Mouse (Mus musculus) embryonic facial prominence, embryonic 12.5 days (tissue): ENCODE results near the gene Fam133b. TPM values are rescaled to one million over a fixed set of nuclear protein-coding genes. Genes with fewer than 3 reads are reported as not detected.

Experiments used
- ATAC-seq: fragments of 200-750 bp; cut with Nextera tagmentation; 2 replicates; pipeline ENCODE4 v1.8.0; 2017; ENCODE audit not compliant: insufficient number of reproducible peaks, insufficient read depth, low FRiP score, low TSS enrichment
- H3K27ac ChIP-seq: fragments of 300-500 bp; sonication (generic); 2 replicates; pipeline ENCODE4 v1.5.1; 2016; ENCODE audit warnings: mild to moderate bottlenecking
- H3K27me3 ChIP-seq: fragments of 300-500 bp; sonication (generic); 2 replicates; pipeline ENCODE4 v1.6.1; 2016; ENCODE audit warnings: mild to moderate bottlenecking, moderate library complexity
- H3K36me3 ChIP-seq: fragments of 300-500 bp; sonication (generic); 2 replicates; pipeline ENCODE4 v1.6.1; 2016; ENCODE audit warnings: mild to moderate bottlenecking
- H3K4me1 ChIP-seq: fragments of 300-500 bp; sonication (generic); 2 replicates; pipeline ENCODE4 v1.6.1; 2016
- H3K4me2 ChIP-seq: fragments of 300-500 bp; sonication (generic); replicated peaks from 2 replicates; pipeline ENCODE4 v1.6.1; 2016; ENCODE audit warnings: mild to moderate bottlenecking, moderate library complexity
- H3K4me3 ChIP-seq: fragments of 300-500 bp; sonication (generic); 2 replicates; pipeline ENCODE4 v1.5.1; 2016; ENCODE audit warnings: mild to moderate bottlenecking
- H3K9ac ChIP-seq: fragments of 300-500 bp; sonication (generic); 2 replicates; pipeline ENCODE4 v1.6.1; 2016; ENCODE audit warnings: mild to moderate bottlenecking, moderate library complexity
- H3K9me3 ChIP-seq: fragments of 300-500 bp; sonication (generic); 2 replicates; pipeline ENCODE4 v1.6.1; 2016; ENCODE audit warnings: mild to moderate bottlenecking, moderate library complexity
- WGBS: fragments of 180-500 bp; shearing (Covaris S2); methylation state at CpG from one replicate; pipeline ENCODE4 v1.1.7; 2016; 5-methylcytosine and 5-hydroxymethylcytosine counted together
- polyA plus RNA-seq: library from polyadenylated mRNA; unstranded; fragments of >200 nt; fragmentation: Nextera tagmentation; extraction: Ambion mirVana; gene quantifications from 2 replicates; pipeline ENCODE4 v1.2.1, GENCODE M21; 2016

Gene Fam133b
- polyA plus RNA-seq, 1 experiment from 2014 or later, result 39.4 TPM

DNA sequence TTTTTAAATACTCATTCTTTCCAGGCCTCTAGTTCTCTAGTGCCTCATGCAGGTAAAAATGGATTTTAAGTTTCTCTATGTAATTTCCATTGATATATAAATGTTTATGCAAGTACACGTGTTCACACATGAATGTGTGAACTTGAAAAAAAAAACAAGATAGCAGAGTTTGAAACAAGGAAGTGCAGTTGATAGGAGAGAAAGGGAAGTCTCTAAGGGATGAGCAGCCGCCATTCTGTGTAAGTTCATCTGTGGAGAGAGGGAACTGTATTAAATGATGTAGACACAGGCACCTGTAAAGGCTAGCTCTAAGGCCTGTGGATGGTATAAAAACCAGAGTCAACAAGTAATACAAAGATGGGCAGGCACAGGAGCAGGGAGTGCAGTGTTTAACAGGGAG, 38.1 kb upstream of the Fam133b start:
- Histone ChIP-seq H3K4me3 (no peak overlapping the region), H3K9me3 (no peaks in the 10 kb centered on the region), H3K9ac (no peak overlapping the region), H3K36me3 (no peaks in the 10 kb centered on the region), H3K27me3 (no peaks in the 10 kb centered on the region), H3K4me2 (no peak overlapping the region), H3K4me1 (0 out of 2 replicates have a peak, but pooled peaks cover 3% of the 10 kb centered on the region), H3K27ac (no peak overlapping the region)
- no peak for ATAC-seq
- 73% methylated on average over 2 of the region's 2 CpGs for WGBS

DNA sequence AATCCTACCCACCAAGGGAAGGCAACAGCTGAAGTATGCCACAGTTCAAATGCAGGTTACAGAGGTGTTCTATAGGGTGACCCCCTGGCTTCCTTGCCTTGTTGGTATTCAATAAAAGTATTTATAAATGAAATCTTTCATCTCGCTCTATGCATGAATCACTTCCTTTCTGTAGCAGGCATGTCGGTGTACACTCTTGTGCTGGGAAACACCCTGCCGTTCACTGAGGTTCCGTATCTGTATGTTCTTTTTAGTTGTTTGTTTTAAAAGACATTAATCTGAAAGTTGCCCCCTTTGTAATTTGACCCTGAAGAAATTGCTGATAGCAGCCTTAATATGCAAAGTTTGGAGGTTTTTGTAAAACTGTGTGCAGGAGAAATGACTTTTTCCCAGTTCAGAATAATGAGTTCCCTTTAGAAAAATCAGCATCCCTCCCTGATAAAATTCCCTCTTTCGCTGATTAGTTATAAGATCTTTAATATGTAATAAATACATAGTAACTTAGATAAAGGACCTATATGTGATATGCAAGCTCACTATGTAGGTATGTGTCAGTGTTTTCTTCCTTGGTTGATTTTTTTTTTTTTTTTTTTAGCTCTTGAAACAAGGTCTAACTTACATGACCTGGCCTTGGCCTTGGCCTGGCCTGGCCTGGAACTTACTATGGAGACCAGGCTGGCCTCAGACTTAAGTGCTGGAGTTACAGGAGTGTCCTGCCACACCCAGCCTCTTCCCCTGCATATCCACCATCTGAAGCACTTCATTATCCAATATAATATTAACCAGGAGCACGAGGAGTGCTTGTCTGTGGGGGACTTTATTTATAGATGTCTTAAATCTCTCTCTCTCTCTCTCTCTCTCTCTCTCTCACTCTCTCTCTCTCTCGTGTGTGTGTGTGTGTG, 34.9 kb upstream of the Fam133b start:
- no peak overlapping the region for H3K4me2 ChIP-seq
- no peaks in the 10 kb centered on the region for H3K36me3 ChIP-seq
- no peak overlapping the region for H3K27ac ChIP-seq
- no peaks in the 10 kb centered on the region for H3K9me3 ChIP-seq
- no peak overlapping the region for H3K4me3 ChIP-seq
- H3K9ac ChIP-seq, result no peak overlapping the region
- ATAC-seq, result no peak
- H3K4me1 ChIP-seq, result 0 out of 2 replicates have a peak, but pooled peaks cover 6% of the 10 kb centered on the region
- H3K27me3 ChIP-seq, result no peaks in the 10 kb centered on the region
- WGBS, result 71% methylated on average over 7 of the region's 7 CpGs

DNA sequence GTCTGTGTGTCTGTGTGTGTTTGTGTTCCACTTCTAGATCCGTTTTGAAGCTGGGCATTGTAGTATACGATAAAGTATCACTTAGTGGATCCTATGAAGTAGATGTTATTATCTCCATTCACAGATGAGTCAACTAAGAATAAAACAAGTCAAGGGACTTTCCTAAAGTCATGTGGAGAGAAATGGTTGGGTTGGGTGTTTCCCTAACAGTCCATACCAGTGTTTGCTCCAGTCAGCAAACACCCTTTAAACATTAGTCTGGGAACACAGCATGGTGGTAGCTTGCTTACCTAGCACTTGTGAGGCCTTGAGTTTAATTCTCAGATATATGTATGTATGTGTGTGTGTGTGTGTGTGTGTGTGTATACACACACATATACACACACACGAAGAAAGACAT, 34.1 kb upstream of the Fam133b start:
- ATAC-seq, result no peak
- no peak overlapping the region for H3K4me2 ChIP-seq
- no peak overlapping the region for H3K9ac ChIP-seq
- H3K4me3 ChIP-seq, result no peak overlapping the region
- H3K27me3 ChIP-seq, result no peaks in the 10 kb centered on the region
- 0 out of 2 replicates have a peak, but pooled peaks cover 6% of the 10 kb centered on the region for H3K4me1 ChIP-seq
- no peak overlapping the region for H3K27ac ChIP-seq
- H3K9me3 ChIP-seq, result no peaks in the 10 kb centered on the region
- no peaks in the 10 kb centered on the region for H3K36me3 ChIP-seq
- 87% methylated on average over 3 of the region's 3 CpGs for WGBS

GRCm38 (mm10) chr5:3511097-3511795, 32.4 kb upstream of the Fam133b start:
- Histone ChIP-seq H3K27me3 (no peaks in the 10 kb centered on the region), H3K4me3 (no peak overlapping the region), H3K4me1 (0 out of 2 replicates have a peak, but pooled peaks cover 6% of the 10 kb centered on the region), H3K9ac (no peak overlapping the region), H3K4me2 (no peak overlapping the region), H3K27ac (no peak overlapping the region), H3K36me3 (no peaks in the 10 kb centered on the region), H3K9me3 (no peaks in the 10 kb centered on the region)
- no peak for ATAC-seq
- WGBS, result 67% methylated on average over 10 of the region's 10 CpGs

DNA sequence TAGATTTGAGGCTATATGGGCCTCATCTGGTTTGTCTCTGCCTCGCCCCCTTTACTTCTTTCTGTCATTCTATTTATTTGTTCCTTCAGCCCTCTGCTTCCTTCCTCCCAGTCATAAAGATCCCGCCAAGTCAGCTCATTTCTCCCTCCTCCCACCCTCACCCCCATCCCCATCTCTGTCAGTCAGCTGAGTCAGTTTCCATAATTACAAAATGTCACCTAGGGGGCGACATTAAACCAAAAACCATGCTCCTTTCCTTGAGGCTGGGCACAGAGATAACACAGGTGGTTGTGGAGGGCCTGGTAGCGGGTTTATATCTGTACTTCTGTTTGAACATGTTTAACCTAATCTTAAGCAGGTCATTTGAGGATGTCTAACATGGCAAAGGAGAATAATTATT, 31.0 kb upstream of the Fam133b start:
- H3K4me2 ChIP-seq, result no peak overlapping the region
- no peak for ATAC-seq
- WGBS, result 50% methylated on average over 4 of the region's 4 CpGs
- H3K9me3 ChIP-seq, result no peaks in the 10 kb centered on the region
- H3K4me3 ChIP-seq, result no peak overlapping the region
- H3K27me3 ChIP-seq, result no peaks in the 10 kb centered on the region
- H3K27ac ChIP-seq, result no peak overlapping the region
- H3K4me1 ChIP-seq, result 0 out of 2 replicates have a peak, but pooled peaks cover 6% of the 10 kb centered on the region
- H3K9ac ChIP-seq, result no peak overlapping the region
- no peaks in the 10 kb centered on the region for H3K36me3 ChIP-seq

DNA sequence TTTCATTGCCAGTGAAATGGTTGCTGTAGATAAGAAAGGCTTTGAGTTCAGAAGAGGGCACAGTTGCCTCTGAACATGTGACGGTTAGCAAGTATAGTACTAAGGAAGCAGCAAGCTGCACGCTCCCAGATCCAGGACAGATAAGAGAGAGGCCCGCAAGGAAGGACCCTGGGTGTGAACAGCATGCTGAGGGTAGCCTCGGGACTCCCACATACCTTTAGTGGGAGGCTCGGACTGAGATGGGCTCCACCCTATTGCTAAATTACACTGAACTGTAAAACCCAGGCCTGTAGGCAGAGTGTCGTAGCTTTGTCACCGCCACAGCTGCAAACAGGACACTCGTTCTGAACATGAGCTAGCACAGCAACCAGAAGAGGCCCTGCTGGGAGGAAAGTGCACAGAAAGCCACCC, 28.7 kb upstream of the Fam133b start:
- WGBS, result 63% methylated on average over 8 of the region's 8 CpGs
- Histone ChIP-seq H3K27me3 (no peaks in the 10 kb centered on the region), H3K4me2 (no peak overlapping the region), H3K9ac (no peak overlapping the region), H3K4me1 (0 out of 2 replicates have a peak, but pooled peaks cover 6% of the 10 kb centered on the region), H3K9me3 (no peaks in the 10 kb centered on the region), H3K36me3 (0 out of 2 replicates have a peak, but pooled peaks cover 4% of the 10 kb centered on the region), H3K27ac (no peak overlapping the region), H3K4me3 (no peak overlapping the region)
- ATAC-seq, result no peak

GRCm38 (mm10) chr5:3515477-3515876, 28.2 kb upstream of the Fam133b start:
- Histone ChIP-seq H3K9me3 (no peaks in the 10 kb centered on the region), H3K27me3 (no peaks in the 10 kb centered on the region), H3K36me3 (0 out of 2 replicates have a peak, but pooled peaks cover 4% of the 10 kb centered on the region), H3K4me3 (no peak overlapping the region), H3K9ac (no peak overlapping the region), H3K27ac (no peak overlapping the region), H3K4me2 (no peak overlapping the region), H3K4me1 (0 out of 2 replicates have a peak, but pooled peaks cover 6% of the 10 kb centered on the region)
- ATAC-seq, result no peak
- WGBS, result 89% methylated on average over 9 of the region's 9 CpGs

DNA sequence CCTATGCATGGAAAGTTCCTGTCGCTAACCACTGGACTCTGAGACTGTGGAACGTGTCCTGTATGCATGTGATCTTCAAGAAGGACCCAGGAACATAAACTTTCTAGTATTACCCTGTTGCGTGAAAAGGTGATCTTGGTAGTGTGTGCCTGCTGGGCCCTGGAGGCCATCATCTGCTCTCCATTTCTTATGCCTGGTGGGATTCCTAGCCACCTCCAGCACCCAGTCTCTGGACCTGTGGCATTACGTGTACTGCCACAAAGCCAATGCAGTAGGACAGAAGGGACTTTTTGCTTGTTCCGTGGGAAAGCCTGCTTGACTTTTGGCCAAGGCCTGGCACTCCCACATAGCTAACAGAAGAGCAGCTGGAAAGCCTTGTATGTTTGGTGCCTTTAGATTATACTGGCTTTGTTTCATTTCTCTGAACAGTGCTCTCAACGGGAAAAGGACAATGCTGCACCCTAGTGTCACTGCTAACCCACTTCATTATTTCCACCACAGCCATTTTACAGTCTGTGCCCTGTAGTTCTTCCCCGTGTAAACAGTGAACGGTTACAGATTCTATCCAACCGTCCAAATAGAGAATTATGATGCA, 27.1 kb upstream of the Fam133b start:
- Histone ChIP-seq H3K4me3 (no peak overlapping the region), H3K9me3 (no peaks in the 10 kb centered on the region), H3K27me3 (no peaks in the 10 kb centered on the region), H3K27ac (no peak overlapping the region), H3K9ac (no peak overlapping the region), H3K4me2 (no peak overlapping the region), H3K36me3 (0 out of 2 replicates have a peak, but pooled peaks cover 4% of the 10 kb centered on the region), H3K4me1 (no peaks in the 10 kb centered on the region)
- WGBS, result 67% methylated on average over 9 of the region's 9 CpGs
- ATAC-seq, result no peak

DNA sequence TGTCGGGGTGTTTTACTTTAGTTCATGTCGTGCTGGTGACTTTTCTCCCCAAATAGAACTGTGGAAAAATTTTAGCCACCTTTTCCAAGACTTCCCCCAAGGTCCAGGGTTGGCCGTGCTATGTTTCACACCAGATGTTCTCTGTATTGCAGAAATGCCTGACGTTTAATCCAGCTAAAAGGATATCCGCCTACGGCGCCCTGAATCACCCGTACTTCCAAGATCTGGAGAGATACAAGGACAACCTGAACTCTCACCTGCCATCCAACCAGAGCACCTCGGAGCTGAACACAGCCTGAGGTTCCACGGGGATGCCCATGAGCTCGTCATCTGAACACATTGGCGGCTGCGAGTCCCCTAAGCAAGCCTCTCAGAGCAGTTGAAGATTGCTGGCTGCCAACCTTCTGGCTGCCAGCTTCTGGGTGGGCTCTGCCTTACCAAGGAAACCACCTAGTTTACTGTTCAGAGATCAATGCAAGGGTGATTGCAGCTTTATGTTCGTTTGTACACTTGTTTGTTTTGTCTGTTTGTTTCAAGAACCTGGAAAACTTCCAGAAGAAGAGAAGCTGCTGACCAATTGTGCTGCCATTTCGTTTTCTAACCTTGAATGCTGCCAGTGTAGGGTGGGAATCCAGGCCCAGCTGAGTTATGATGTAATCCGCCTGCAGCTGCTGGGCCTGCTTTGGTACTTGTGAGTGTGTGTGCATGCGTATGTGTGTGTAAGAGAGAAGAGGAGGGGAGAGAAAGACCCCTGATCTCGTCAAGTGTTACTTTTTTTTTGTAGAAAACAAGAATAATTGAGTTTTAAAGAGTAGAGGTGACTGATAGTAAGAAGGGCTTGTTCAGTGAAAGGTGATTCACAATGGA, 22.9 kb upstream of the Fam133b start:
- Histone ChIP-seq H3K36me3 (0 out of 2 replicates have a peak, but pooled peaks cover 4% of the 10 kb centered on the region), H3K27me3 (no peaks in the 10 kb centered on the region), H3K9me3 (no peaks in the 10 kb centered on the region), H3K27ac (no peak overlapping the region), H3K9ac (no peak overlapping the region), H3K4me3 (no peak overlapping the region), H3K4me1 (no peaks in the 10 kb centered on the region), H3K4me2 (no peak overlapping the region)
- no peak for ATAC-seq
- 84% methylated on average over 18 of the region's 18 CpGs for WGBS

- H3K4me2 ChIP-seq, result no peak overlapping the region
- H3K36me3 ChIP-seq, result 0 out of 2 replicates have a peak, but pooled peaks cover 4% of the 10 kb centered on the region
- no peaks in the 10 kb centered on the region for H3K9me3 ChIP-seq
- no peak overlapping the region for H3K9ac ChIP-seq
- H3K27me3 ChIP-seq, result no peaks in the 10 kb centered on the region
- no peak overlapping the region for H3K27ac ChIP-seq
- no peaks in the 10 kb centered on the region for H3K4me1 ChIP-seq
- no peak for ATAC-seq
- no peak overlapping the region for H3K4me3 ChIP-seq
- 86% methylated on average over 12 of the region's 12 CpGs for WGBS
These were observed 21.9 kb upstream of the Fam133b start for GRCm38 (mm10) chr5:3521741-3522140.

- no peak for ATAC-seq
- WGBS, result 92% methylated on average over 10 of the region's 10 CpGs
- no peaks in the 10 kb centered on the region for H3K9me3 ChIP-seq
- no peak overlapping the region for H3K9ac ChIP-seq
- no peak overlapping the region for H3K4me2 ChIP-seq
- H3K36me3 ChIP-seq, result 0 out of 2 replicates have a peak, but pooled peaks cover 4% of the 10 kb centered on the region
- no peaks in the 10 kb centered on the region for H3K27me3 ChIP-seq
- no peaks in the 10 kb centered on the region for H3K4me1 ChIP-seq
- no peak overlapping the region for H3K4me3 ChIP-seq
- H3K27ac ChIP-seq, result no peak overlapping the region
These were observed 20.8 kb upstream of the Fam133b start for GRCm38 (mm10) chr5:3522826-3523225.
